Mouse (Mus musculus) G1E (cell line): ENCODE data around the gene Lrrc29. TPM values are rescaled to one million over a fixed set of nuclear protein-coding genes. Genes with fewer than 3 reads are reported as not detected.

Experiments used
- ATAC-seq: 2 replicates; pipeline ENCODE4 v1.8.0; 2016; ENCODE audit warnings: mild to moderate bottlenecking; ENCODE audit not compliant: insufficient number of reproducible peaks, poor library complexity, low FRiP score, severe bottlenecking; ENCODE audit errors: extremely low read depth
- DNase-seq: peaks from one replicate; pipeline ENCODE4 v3.0.0; 2012; ENCODE audit warnings: low spot score
- H3K27me3 ChIP-seq: 2 replicates; pipeline ENCODE4 v1.6.1; 2012; ENCODE audit warnings: mild to moderate bottlenecking, low read length, inconsistent platforms; ENCODE audit not compliant: insufficient read depth
- H3K36me3 ChIP-seq: replicated peaks from 2 replicates; pipeline ENCODE3; 2012; ENCODE audit warnings: mild to moderate bottlenecking, inconsistent platforms
- H3K4me1 ChIP-seq: 2 replicates; pipeline ENCODE4 v1.6.1; 2012; ENCODE audit warnings: low read depth, low read length, inconsistent platforms, mixed read lengths; ENCODE audit not compliant: insufficient read depth
- H3K4me3 ChIP-seq: 2 replicates; pipeline ENCODE4 v1.5.1; 2012; ENCODE audit warnings: low read depth, mild to moderate bottlenecking, inconsistent platforms, low read length, moderate library complexity, mixed read lengths
- H3K9me3 ChIP-seq: replicated peaks from 2 replicates; pipeline ENCODE4 v1.6.1; 2012; ENCODE audit warnings: inconsistent platforms
- CTCF ChIP-seq: IDR thresholded peaks from 2 replicates; pipeline ENCODE4 v1.5.1; 2012; ENCODE audit warnings: low read depth, low read length, inconsistent platforms, mixed read lengths
- GATA1 ChIP-seq: IDR thresholded peaks from 2 replicates; pipeline ENCODE4 v1.6.1; 2012; ENCODE audit warnings: borderline replicate concordance, low read length, inconsistent platforms, mixed read lengths
- GATA2 ChIP-seq: IDR thresholded peaks from 2 replicates; pipeline ENCODE4 v1.6.1; 2012; ENCODE audit warnings: low read depth, low read length, inconsistent platforms, borderline replicate concordance
- POLR2AphosphoS5 ChIP-seq: IDR thresholded peaks from 2 replicates; pipeline ENCODE4 v1.6.1; 2012; ENCODE audit warnings: low read depth, low read length, inconsistent platforms; ENCODE audit not compliant: insufficient replicate concordance
- TAL1 ChIP-seq: conservative IDR thresholded peaks from 2 replicates; pipeline ENCODE4 v1.6.1; 2012; ENCODE audit warnings: low read depth, low read length, inconsistent platforms, mixed read lengths
- polyA plus RNA-seq: library from polyadenylated mRNA; stranded (reverse); fragments of >175 nt; gene quantifications from 2 replicates; pipeline ENCODE4 v1.2.3, GENCODE M21; 2012
- total RNA-seq, 2 experiments: library from RNA; stranded (forward) in 1 of 2; stranded (reverse) in 1 of 2; fragments of 200-1000 nt in 1 of 2; fragments of >200 nt in 1 of 2; fragmentation: Nextera tagmentation in 1 of 2; gene quantifications; 2 replicates each; pipeline ENCODE4 v1.2.3; 2014 to 2017

Lrrc29 gene
- total and polyA plus RNA-seq, 3 experiments: 1.6 to 15.5 (median 4.6) TPM

GRCm38 (mm10) chr8:105312891-105313481, 13.1 kb downstream of the Lrrc29 start:
- DNase-seq: no peak
- TF ChIP-seq TAL1 (no peak), GATA1 (no peak), POLR2AphosphoS5 (no peak), CTCF (no peak), GATA2 (no peak)
- H3K4me3 ChIP-seq: no peak overlapping the region
- peaks cover 14% of the 10 kb centered on the region for H3K4me1 ChIP-seq
- peaks cover 98% of the 10 kb centered on the region for H3K36me3 ChIP-seq
- no peaks in the 10 kb centered on the region for H3K27me3 ChIP-seq
- H3K9me3 ChIP-seq: no peaks in the 10 kb centered on the region
- no peak for ATAC-seq

GRCm38 (mm10) chr8:105311718-105312117, 14.4 kb downstream of the Lrrc29 start:
- ATAC-seq: no peak
- no peak for TF ChIP-seq CTCF
- no peak for TF ChIP-seq TAL1
- no peak for TF ChIP-seq GATA2
- no peak for TF ChIP-seq GATA1
- no peak for TF ChIP-seq POLR2AphosphoS5
- Histone ChIP-seq H3K27me3 (no peaks in the 10 kb centered on the region), H3K9me3 (no peaks in the 10 kb centered on the region), H3K4me3 (no peak overlapping the region), H3K36me3 (peaks cover 98% of the 10 kb centered on the region), H3K4me1 (peaks cover 15% of the 10 kb centered on the region)
- DNase-seq: no peak

- DNase-seq (no peak), ATAC-seq (no peak)
- Histone ChIP-seq H3K4me1 (peaks cover 30% of the 10 kb centered on the region), H3K36me3 (peaks cover 98% of the 10 kb centered on the region), H3K27me3 (no peaks in the 10 kb centered on the region), H3K9me3 (no peaks in the 10 kb centered on the region), H3K4me3 (no peak overlapping the region)
- TF ChIP-seq CTCF (no peak), GATA1 (no peak), GATA2 (no peak), TAL1 (no peak), POLR2AphosphoS5 (no peak)
Measured at GRCm38 (mm10) chr8:105310118-105310517, 16.0 kb downstream of the Lrrc29 start.

GRCm38 (mm10) chr8:105309142-105309847, 16.8 kb downstream of the Lrrc29 start:
- TF ChIP-seq TAL1 (no peak), POLR2AphosphoS5 (no peak), GATA2 (no peak), GATA1 (no peak), CTCF (no peak)
- no peak overlapping the region for H3K4me3 ChIP-seq
- no peaks in the 10 kb centered on the region for H3K27me3 ChIP-seq
- H3K4me1 ChIP-seq: peaks cover 37% of the 10 kb centered on the region
- ATAC-seq (no peak), DNase-seq (no peak)
- H3K9me3 ChIP-seq: no peaks in the 10 kb centered on the region
- H3K36me3 ChIP-seq: peaks cover 98% of the 10 kb centered on the region

- ATAC-seq (no peak), DNase-seq (no peak)
- Histone ChIP-seq H3K27me3 (no peaks in the 10 kb centered on the region), H3K9me3 (no peaks in the 10 kb centered on the region), H3K36me3 (peaks cover 98% of the 10 kb centered on the region), H3K4me3 (no peak overlapping the region), H3K4me1 (peaks cover 46% of the 10 kb centered on the region)
- TF ChIP-seq CTCF (no peak), GATA2 (no peak), GATA1 (no peak), POLR2AphosphoS5 (no peak), TAL1 (no peak)
Measured at GRCm38 (mm10) chr8:105308428-105308827, 17.6 kb downstream of the Lrrc29 start.

GRCm38 (mm10) chr8:105307670-105308069, 18.4 kb downstream of the Lrrc29 start:
- no peaks in the 10 kb centered on the region for H3K27me3 ChIP-seq
- ATAC-seq: no peak
- TF ChIP-seq GATA2: no peak
- TF ChIP-seq TAL1: no peak
- no peak for TF ChIP-seq POLR2AphosphoS5
- TF ChIP-seq GATA1: no peak
- no peak for TF ChIP-seq CTCF
- H3K4me3 ChIP-seq: no peak overlapping the region
- no peaks in the 10 kb centered on the region; the same call in 1 of the 2 replicates for H3K9me3 ChIP-seq
- H3K4me1 ChIP-seq: peaks cover 49% of the 10 kb centered on the region
- no peak for DNase-seq
- peaks cover 98% of the 10 kb centered on the region for H3K36me3 ChIP-seq
